Mouse (Mus musculus): Measurements from ENCODE around the gene Krt14. TPM values are rescaled to one million over a fixed set of nuclear protein-coding genes. Genes with fewer than 3 reads are reported as not detected.

The Krt14 gene
- polyA plus RNA-seq, 1 experiment from 2014 or later: 2.1 TPM

Other genes starting within 250 kb of the Krt14 start
- gene Krtap29-1, start 228.5 kb downstream of the Krt14 start, polyA plus RNA-seq (2015; fragmentation: Nextera tagmentation; extraction: Ambion mirVana): not detected in 2 replicates
- gene Krtap16-1, start 221.0 kb downstream of the Krt14 start, polyA plus RNA-seq (2015; fragmentation: Nextera tagmentation; extraction: Ambion mirVana): not detected in 2 replicates
- 0.83 and 1.2 TPM in 2 replicates for gene Krtap17-1, start 213.6 kb downstream of the Krt14 start, polyA plus RNA-seq (2015; fragmentation: Nextera tagmentation; extraction: Ambion mirVana)
- not detected in 2 replicates for gene Krt33a, start 191.3 kb downstream of the Krt14 start, polyA plus RNA-seq (2015; fragmentation: Nextera tagmentation; extraction: Ambion mirVana)
- gene Krt33b, start 177.7 kb downstream of the Krt14 start, polyA plus RNA-seq (2015; fragmentation: Nextera tagmentation; extraction: Ambion mirVana): not detected in 2 replicates
- gene Krt34, start 166.0 kb downstream of the Krt14 start, polyA plus RNA-seq (2015; fragmentation: Nextera tagmentation; extraction: Ambion mirVana): 0.21 and 0.44 TPM in 2 replicates
- gene Krt31, start 157.0 kb downstream of the Krt14 start, polyA plus RNA-seq (2015; fragmentation: Nextera tagmentation; extraction: Ambion mirVana): 0.10 and 0.21 TPM in 2 replicates
- gene Krt32, start 119.3 kb downstream of the Krt14 start, polyA plus RNA-seq (2015; fragmentation: Nextera tagmentation; extraction: Ambion mirVana): not detected in 2 replicates
- gene Krt35, start 111.3 kb downstream of the Krt14 start, polyA plus RNA-seq (2015; fragmentation: Nextera tagmentation; extraction: Ambion mirVana): not detected in 2 replicates
- 0.20 TPM in 1 of 2 replicates, not detected in the other for gene Krt36, start 101.9 kb downstream of the Krt14 start, polyA plus RNA-seq (2015; fragmentation: Nextera tagmentation; extraction: Ambion mirVana)
- 4.5 and 8.2 TPM in 2 replicates for gene Krt13, start 86.0 kb downstream of the Krt14 start, polyA plus RNA-seq (2015; fragmentation: Nextera tagmentation; extraction: Ambion mirVana)
- gene Krt15, start 71.6 kb downstream of the Krt14 start, polyA plus RNA-seq (2015; fragmentation: Nextera tagmentation; extraction: Ambion mirVana): 59.9 and 78.6 TPM in 2 replicates
- gene Krt19, start 58.9 kb downstream of the Krt14 start, polyA plus RNA-seq (2015; fragmentation: Nextera tagmentation; extraction: Ambion mirVana): 349 and 432 TPM in 2 replicates
- gene Krt9, start 14.3 kb downstream of the Krt14 start, polyA plus RNA-seq (2015; fragmentation: Nextera tagmentation; extraction: Ambion mirVana): not detected in 2 replicates
- not detected in 2 replicates for gene Krt16, start 41.4 kb upstream of the Krt14 start, polyA plus RNA-seq (2015; fragmentation: Nextera tagmentation; extraction: Ambion mirVana)
- gene Krt17, start 53.5 kb upstream of the Krt14 start, polyA plus RNA-seq (2015; fragmentation: Nextera tagmentation; extraction: Ambion mirVana): 8.4 and 15.5 TPM in 2 replicates
- not detected in 2 replicates for gene Krt42, start 62.3 kb upstream of the Krt14 start, polyA plus RNA-seq (2015; fragmentation: Nextera tagmentation; extraction: Ambion mirVana)
- gene Eif1, start 112.3 kb upstream of the Krt14 start, polyA plus RNA-seq (2015; fragmentation: Nextera tagmentation; extraction: Ambion mirVana): 1,740 and 1,854 TPM in 2 replicates
- not detected in 2 replicates for gene Gast, start 126.9 kb upstream of the Krt14 start, polyA plus RNA-seq (2015; fragmentation: Nextera tagmentation; extraction: Ambion mirVana)
- 19.2 and 19.7 TPM in 2 replicates for gene Hap1, start 148.6 kb upstream of the Krt14 start, polyA plus RNA-seq (2015; fragmentation: Nextera tagmentation; extraction: Ambion mirVana)
- 165 and 167 TPM in 2 replicates for gene Jup, start 190.2 kb upstream of the Krt14 start, polyA plus RNA-seq (2015; fragmentation: Nextera tagmentation; extraction: Ambion mirVana)
- 68.3 and 68.8 TPM in 2 replicates for gene P3h4, start 207.3 kb upstream of the Krt14 start, polyA plus RNA-seq (2015; fragmentation: Nextera tagmentation; extraction: Ambion mirVana)
- gene Fkbp10, start 208.1 kb upstream of the Krt14 start, polyA plus RNA-seq (2015; fragmentation: Nextera tagmentation; extraction: Ambion mirVana): 148 and 152 TPM in 2 replicates
- gene Nt5c3b, start 234.3 kb upstream of the Krt14 start, polyA plus RNA-seq (2015; fragmentation: Nextera tagmentation; extraction: Ambion mirVana): 126 and 129 TPM in 2 replicates
- 0.60 and 0.73 TPM in 2 replicates for gene Klhl10, start 234.4 kb upstream of the Krt14 start, polyA plus RNA-seq (2015; fragmentation: Nextera tagmentation; extraction: Ambion mirVana)

All from lung, embryonic 16.5 days (tissue).